Mouse (Mus musculus): Measurements from ENCODE around the gene Add2.
A peak's percentile ranks its signal among the peaks of the same experiment; 100 is the strongest.

Add2 gene

GRCm38 (mm10) chr6:86079323-86079722 is 50.8 kb downstream of the Add2 start:
- DNase-seq (ENCODE audit: low spot score), result no peak

- DNase-seq (ENCODE audit: low spot score), result peak; percentile 25
These were observed 57.0 kb downstream of the Add2 start for GRCm38 (mm10) chr6:86085518-86085917.

GRCm38 (mm10) chr6:86086851-86087571 is 58.5 kb downstream of the Add2 start:
- DNase-seq (ENCODE audit: low spot score), result peak; percentile 78

GRCm38 (mm10) chr6:86087813-86088212 is 59.3 kb downstream of the Add2 start:
- no peak for DNase-seq (ENCODE audit: low spot score)

GRCm38 (mm10) chr6:86094202-86094838 is 65.8 kb downstream of the Add2 start:
- no peak for DNase-seq (ENCODE audit: low spot score)

- DNase-seq (ENCODE audit: low spot score), result no peak
These were observed 67.0 kb downstream of the Add2 start for GRCm38 (mm10) chr6:86095518-86095917.

- no peak for DNase-seq (ENCODE audit: low spot score)
These were observed 68.3 kb downstream of the Add2 start for GRCm38 (mm10) chr6:86096733-86097132.

GRCm38 (mm10) chr6:86097155-86097554 is 68.7 kb downstream of the Add2 start:
- no peak for DNase-seq (ENCODE audit: low spot score)

GRCm38 (mm10) chr6:86099003-86099402 is 70.5 kb downstream of the Add2 start:
- no peak for DNase-seq (ENCODE audit: low spot score)

- DNase-seq (ENCODE audit: low spot score), result no peak
These were observed 73.0 kb downstream of the Add2 start for GRCm38 (mm10) chr6:86101451-86101850.

- DNase-seq (ENCODE audit: low spot score), result no peak
These were observed 74.4 kb downstream of the Add2 start for GRCm38 (mm10) chr6:86102874-86103273.

- no peak for DNase-seq (ENCODE audit: low spot score)
These were observed 75.1 kb downstream of the Add2 start for GRCm38 (mm10) chr6:86103614-86104013.

- no peak for DNase-seq (ENCODE audit: low spot score)
These were observed 76.2 kb downstream of the Add2 start for GRCm38 (mm10) chr6:86104719-86105118.

GRCm38 (mm10) chr6:86106045-86106444 is 77.6 kb downstream of the Add2 start:
- DNase-seq (ENCODE audit: low spot score), result no peak

- DNase-seq (ENCODE audit: low spot score), result no peak
These were observed 78.6 kb downstream of the Add2 start for GRCm38 (mm10) chr6:86107101-86107500.

GRCm38 (mm10) chr6:86115843-86116242 is 87.4 kb downstream of the Add2 start:
- DNase-seq (ENCODE audit: low spot score), result no peak

GRCm38 (mm10) chr6:86123057-86123456 is 94.6 kb downstream of the Add2 start:
- DNase-seq (ENCODE audit: low spot score), result no peak

- no peak for DNase-seq (ENCODE audit: low spot score)
These were observed 97.3 kb downstream of the Add2 start for GRCm38 (mm10) chr6:86125761-86126160.

- DNase-seq (ENCODE audit: low spot score), result peak; percentile 19
These were observed 98.6 kb downstream of the Add2 start for GRCm38 (mm10) chr6:86126953-86127581.

- DNase-seq (ENCODE audit: low spot score), result no peak
These were observed 100.0 kb downstream of the Add2 start for GRCm38 (mm10) chr6:86128504-86128903.

GRCm38 (mm10) chr6:86129872-86130498 is 101.5 kb downstream of the Add2 start:
- DNase-seq (ENCODE audit: low spot score), result no peak

GRCm38 (mm10) chr6:86133882-86134281 is 105.4 kb downstream of the Add2 start:
- no peak for DNase-seq (ENCODE audit: low spot score)

GRCm38 (mm10) chr6:86136206-86136605 is 107.7 kb downstream of the Add2 start:
- no peak for DNase-seq (ENCODE audit: low spot score)
